Mouse (Mus musculus): ENCODE results near the gene Diexf. TPM values are rescaled to one million over a fixed set of nuclear protein-coding genes. Genes with fewer than 3 reads are reported as not detected.
A peak's percentile ranks its signal among the peaks of the same experiment; 100 is the strongest.

Gene Diexf
- polyA plus RNA-seq, 1 experiment from 2014 or later = 4.0 TPM

- no peaks in the 10 kb centered on the region for H3K36me3 ChIP-seq (ENCODE audit: insufficient read depth, low read length)
- WGBS = 79% methylated on average over 8 of the region's 8 CpGs
- H3K9me3 ChIP-seq (replicated peaks; ENCODE audit: low read length) = no peaks in the 10 kb centered on the region
- ATAC-seq (replicated peaks; ENCODE audit: low FRiP score, low read depth) (no peak), DNase-seq (ENCODE audit: low spot score) (no peak)
- no peak overlapping the region for H3K4me3 ChIP-seq (replicated peaks; ENCODE audit: low read depth, low read length)
- no peaks in the 10 kb centered on the region for H3K4me1 ChIP-seq (replicated peaks; ENCODE audit: insufficient read depth, low read length)
- no peak overlapping the region for H3K9ac ChIP-seq (ENCODE audit: low read depth, low read length)
- no peak overlapping the region for H3K27ac ChIP-seq
- no peak for TF ChIP-seq CTCF (IDR thresholded peaks at IDR 0.05; ENCODE audit: low read depth)
- no peak overlapping the region for H3K4me2 ChIP-seq (ENCODE audit: low read length)
- H3K27me3 ChIP-seq (ENCODE audit: insufficient read depth, low read length) = no peaks in the 10 kb centered on the region
Observed at GRCm38 (mm10) chr1:193142517-193143062, 12.5 kb upstream of the Diexf start.

GRCm38 (mm10) chr1:193141118-193141517 is 11.0 kb upstream of the Diexf start:
- H3K27me3 ChIP-seq (ENCODE audit: insufficient read depth, low read length) = no peaks in the 10 kb centered on the region
- H3K4me1 ChIP-seq (replicated peaks; ENCODE audit: insufficient read depth, low read length) = no peaks in the 10 kb centered on the region
- no peak overlapping the region; the same call in 1 of the 2 replicates for H3K27ac ChIP-seq
- TF ChIP-seq CTCF (IDR thresholded peaks at IDR 0.05; ENCODE audit: low read depth) = no peak
- no peak overlapping the region for H3K4me2 ChIP-seq (ENCODE audit: low read length)
- no peak for ATAC-seq (replicated peaks; ENCODE audit: low FRiP score, low read depth)
- no peak overlapping the region for H3K9ac ChIP-seq (ENCODE audit: low read depth, low read length)
- no peaks in the 10 kb centered on the region for H3K9me3 ChIP-seq (replicated peaks; ENCODE audit: low read length)
- WGBS = 64% methylated on average over 7 of the region's 7 CpGs
- DNase-seq (ENCODE audit: low spot score) = no peak
- H3K36me3 ChIP-seq (ENCODE audit: insufficient read depth, low read length) = no peaks in the 10 kb centered on the region
- no peak overlapping the region for H3K4me3 ChIP-seq (replicated peaks; ENCODE audit: low read depth, low read length)

GRCm38 (mm10) chr1:193138669-193139068 is 8.6 kb upstream of the Diexf start:
- H3K27me3 ChIP-seq (ENCODE audit: insufficient read depth, low read length) = no peaks in the 10 kb centered on the region
- WGBS = 23% methylated on average over 3 of the region's 3 CpGs
- ATAC-seq (replicated peaks; ENCODE audit: low FRiP score, low read depth) (no peak), DNase-seq (ENCODE audit: low spot score) (no peak)
- no peaks in the 10 kb centered on the region for H3K9me3 ChIP-seq (replicated peaks; ENCODE audit: low read length)
- no peak overlapping the region for H3K9ac ChIP-seq (ENCODE audit: low read depth, low read length)
- H3K36me3 ChIP-seq (ENCODE audit: insufficient read depth, low read length) = no peaks in the 10 kb centered on the region
- H3K4me1 ChIP-seq (replicated peaks; ENCODE audit: insufficient read depth, low read length) = no peaks in the 10 kb centered on the region
- no peak for TF ChIP-seq CTCF (IDR thresholded peaks at IDR 0.05; ENCODE audit: low read depth)
- no peak overlapping the region for H3K4me3 ChIP-seq (replicated peaks; ENCODE audit: low read depth, low read length)
- H3K4me2 ChIP-seq (ENCODE audit: low read length) = no peak overlapping the region
- H3K27ac ChIP-seq = no peak overlapping the region

DNA sequence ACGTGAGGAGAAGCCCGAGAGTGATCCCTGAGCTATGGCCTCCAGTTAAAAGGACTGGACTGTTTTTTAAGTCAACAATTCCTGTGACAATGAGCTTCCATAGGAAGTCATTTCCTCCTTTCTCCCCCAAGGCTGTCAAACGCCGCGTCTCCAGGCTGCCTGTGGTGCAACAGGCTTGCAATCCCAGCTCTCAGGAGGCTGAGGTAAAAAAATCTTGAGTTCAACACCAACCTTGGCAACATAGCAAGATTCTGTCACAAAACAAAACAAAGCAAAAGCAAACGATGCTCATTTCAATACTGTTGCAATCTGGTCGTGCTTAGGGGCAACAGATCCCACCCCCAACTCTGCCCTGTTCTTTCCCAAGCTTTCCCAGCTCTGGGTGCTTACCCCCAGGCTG is 8.0 kb upstream of the Diexf start:
- Histone ChIP-seq H3K27me3 (ENCODE audit: insufficient read depth, low read length) (no peaks in the 10 kb centered on the region), H3K4me1 (replicated peaks; ENCODE audit: insufficient read depth, low read length) (no peaks in the 10 kb centered on the region), H3K9ac (ENCODE audit: low read depth, low read length) (no peak overlapping the region), H3K36me3 (ENCODE audit: insufficient read depth, low read length) (no peaks in the 10 kb centered on the region), H3K27ac (no peak overlapping the region), H3K4me3 (replicated peaks; ENCODE audit: low read depth, low read length) (no peak overlapping the region), H3K4me2 (ENCODE audit: low read length) (no peak overlapping the region), H3K9me3 (replicated peaks; ENCODE audit: low read length) (no peaks in the 10 kb centered on the region)
- ATAC-seq (replicated peaks; ENCODE audit: low FRiP score, low read depth) (no peak), DNase-seq (ENCODE audit: low spot score) (no peak)
- TF ChIP-seq CTCF (IDR thresholded peaks at IDR 0.05; ENCODE audit: low read depth) = no peak
- 17% methylated on average over 7 of the region's 7 CpGs for WGBS

GRCm38 (mm10) chr1:193133726-193134125 is 3.7 kb upstream of the Diexf start:
- no peaks in the 10 kb centered on the region for H3K36me3 ChIP-seq (ENCODE audit: insufficient read depth, low read length)
- H3K27ac ChIP-seq = no peak overlapping the region

DNA sequence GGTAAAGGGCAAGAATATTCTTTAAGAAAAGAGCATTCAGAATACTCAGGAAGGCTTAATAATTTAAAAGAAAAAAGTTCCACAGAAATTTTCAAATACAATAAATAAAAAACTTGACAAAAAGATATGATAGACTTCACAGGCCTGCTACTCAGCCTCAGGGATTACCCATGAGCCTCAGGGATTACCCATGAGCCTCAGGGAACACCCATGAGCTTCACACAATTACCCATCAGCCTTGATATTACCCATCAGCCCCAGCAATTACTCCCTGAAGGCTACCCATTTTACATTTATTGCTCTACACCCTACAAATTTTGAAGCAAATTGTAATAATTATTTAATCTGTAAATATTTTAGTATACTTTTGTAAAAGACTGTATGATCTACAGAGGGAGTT is 2.3 kb upstream of the Diexf start:
- no peak overlapping the region for H3K4me3 ChIP-seq (replicated peaks; ENCODE audit: low read depth, low read length)
- no peaks in the 10 kb centered on the region for H3K36me3 ChIP-seq (ENCODE audit: insufficient read depth, low read length)
- no peaks in the 10 kb centered on the region for H3K27me3 ChIP-seq (ENCODE audit: insufficient read depth, low read length)
- H3K9me3 ChIP-seq (replicated peaks; ENCODE audit: low read length) = no peaks in the 10 kb centered on the region
- no peak overlapping the region for H3K27ac ChIP-seq
- H3K4me1 ChIP-seq (replicated peaks; ENCODE audit: insufficient read depth, low read length) = no peaks in the 10 kb centered on the region
- no peak overlapping the region for H3K9ac ChIP-seq (ENCODE audit: low read depth, low read length)
- DNase-seq (ENCODE audit: low spot score) = no peak
- no peak for ATAC-seq (replicated peaks; ENCODE audit: low FRiP score, low read depth)
- TF ChIP-seq CTCF (IDR thresholded peaks at IDR 0.05; ENCODE audit: low read depth) = no peak
- no peak overlapping the region for H3K4me2 ChIP-seq (ENCODE audit: low read length)

More at GRCm38 (mm10) chr1:193133726-193134125, 3.7 kb upstream of the Diexf start:
- DNase-seq (ENCODE audit: low spot score) (no peak), ATAC-seq (replicated peaks; ENCODE audit: low FRiP score, low read depth) (no peak)
- Histone ChIP-seq H3K4me1 (replicated peaks; ENCODE audit: insufficient read depth, low read length) (no peaks in the 10 kb centered on the region), H3K9ac (ENCODE audit: low read depth, low read length) (no peak overlapping the region), H3K27me3 (ENCODE audit: insufficient read depth, low read length) (no peaks in the 10 kb centered on the region), H3K9me3 (replicated peaks; ENCODE audit: low read length) (no peaks in the 10 kb centered on the region), H3K4me2 (ENCODE audit: low read length) (no peak overlapping the region), H3K4me3 (replicated peaks; ENCODE audit: low read depth, low read length) (no peak overlapping the region)
- WGBS = 87% methylated on average over 1 of the region's 1 CpGs
- peak; percentile 40; the same call in 1 of the 2 replicates for TF ChIP-seq CTCF (IDR thresholded peaks at IDR 0.05; ENCODE audit: low read depth)
